Mouse (Mus musculus) heart, adult 2 months (tissue): ENCODE data around the gene Phc1.

Experiments used
- CTCF ChIP-seq: fragments of 200-600 bp; IDR thresholded peaks from 2 replicates; pipeline ENCODE4 v1.8.1; 2022; ENCODE audit warnings: antibody characterized with exemption, mild to moderate bottlenecking, moderate library complexity
- POLR2A ChIP-seq: fragments of 200-500 bp; IDR thresholded peaks from 2 replicates; pipeline ENCODE4 v1.6.1; 2011; ENCODE audit warnings: mild to moderate bottlenecking, low read depth, low read length, control low read depth; ENCODE audit not compliant: insufficient read depth

DNA sequence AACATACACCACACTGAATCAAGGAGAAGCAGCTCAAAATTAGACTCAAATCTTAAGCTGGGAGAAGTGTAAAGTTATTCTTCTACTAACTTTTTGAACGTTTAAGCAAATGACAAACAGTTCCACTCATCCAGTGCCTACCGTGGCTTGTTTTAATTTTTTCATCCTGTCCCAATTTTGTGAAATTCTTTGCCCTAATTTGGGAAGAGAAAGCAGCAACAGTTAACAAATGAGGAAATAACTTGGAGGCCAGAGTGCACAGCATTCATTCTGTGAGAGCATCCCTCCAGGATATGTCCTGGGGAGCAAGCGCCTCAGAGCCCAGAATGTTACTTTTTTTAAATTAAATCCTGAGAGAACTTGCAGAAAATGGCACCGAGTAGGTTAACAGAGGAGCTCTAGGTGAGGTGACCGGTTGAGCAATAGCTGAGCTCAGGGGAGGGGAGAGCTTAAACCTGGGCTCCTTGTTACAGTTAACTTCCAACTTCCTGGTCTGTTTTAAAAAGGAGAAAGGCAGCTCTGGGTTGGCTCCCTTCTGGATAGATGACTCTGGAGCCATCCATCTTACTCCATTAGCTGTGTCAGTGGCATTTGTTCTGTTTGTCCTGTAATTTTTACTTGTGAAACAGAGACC is 30.1 kb downstream of the Phc1 start:
- no peak for TF ChIP-seq POLR2A
- TF ChIP-seq CTCF = no peak
